Comparison of ENCODE assay signal across 9 mouse cellular contexts in the genomic region with DNA sequence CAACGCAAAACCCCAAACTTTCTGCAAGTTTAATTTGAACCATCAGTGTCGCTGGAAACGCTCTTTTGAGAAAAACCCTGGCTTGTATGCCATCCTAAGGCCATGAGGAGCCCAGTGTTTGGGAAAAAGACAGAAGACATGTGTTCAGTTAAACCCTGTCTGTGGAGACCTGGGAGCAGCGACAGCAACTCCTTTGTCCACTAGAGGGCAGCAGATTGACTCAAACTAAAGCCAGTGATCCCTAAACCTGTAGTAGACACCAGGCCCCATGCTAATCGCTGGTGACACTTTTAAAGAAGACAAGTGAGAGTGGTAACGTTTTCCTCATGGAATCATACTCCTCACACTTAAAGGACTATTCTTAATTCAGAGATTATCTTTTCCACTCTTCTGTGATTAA.
DNase-seq lines count a peak whose midpoint lies in the region; ATAC-seq and TF ChIP-seq lines count a peak whose summit lies in the region.
"Had no signal": no experiment of that assay in that cellular context is flagged by ENCODE, and none has a peak within 500 bp of the region (broad histone marks: within the 10 kb centered on the region; RNA-seq: fewer than 3 reads in every experiment).

No protein-coding gene starts in this region.

- TF ChIP-seq CTCF in heart, adult 2 months (IDR thresholded peaks at IDR 0.05), result peak; percentile 98

- no peak for TF ChIP-seq POLR2A in heart, adult 2 months (IDR thresholded peaks at IDR 0.05; ENCODE audit: insufficient read depth, low read depth, low read length)

- no peak for TF ChIP-seq EP300 in heart, adult 2 months (IDR thresholded peaks at IDR 0.05; ENCODE audit: insufficient read depth, low read depth, low read length)

- no peaks in the 10 kb centered on the region for H3K36me3 ChIP-seq in heart, adult 2 months (ENCODE audit: control insufficient read depth, insufficient read depth, low read length)
- H3K36me3 ChIP-seq in heart, embryonic 12.5 days, result no peaks in the 10 kb centered on the region
- H3K36me3 ChIP-seq in forebrain, embryonic 10.5 days (replicated peaks), result no peaks in the 10 kb centered on the region
- H3K36me3 ChIP-seq in hindbrain, embryonic 11.5 days (ENCODE audit: control insufficient read depth, insufficient read depth, low read length), result no peaks in the 10 kb centered on the region
- H3K36me3 ChIP-seq: limb, embryonic 12.5 days had no signal

- 26% methylated on average over 6 of the region's 6 CpGs for WGBS in heart, adult 2 months
- 26% methylated on average over 6 of the region's 6 CpGs for WGBS in heart, embryonic 12.5 days
- WGBS in forebrain, embryonic 10.5 days, result 39% methylated on average over 6 of the region's 6 CpGs
- 35% methylated on average over 6 of the region's 6 CpGs for WGBS in hindbrain, embryonic 11.5 days

- no peaks in the 10 kb centered on the region for H3K9me3 ChIP-seq in heart, embryonic 12.5 days (replicated peaks)
- no peaks in the 10 kb centered on the region for H3K9me3 ChIP-seq in forebrain, embryonic 10.5 days
- H3K9me3 ChIP-seq in hindbrain, embryonic 11.5 days (ENCODE audit: control insufficient read depth, low read length), result no peaks in the 10 kb centered on the region
- H3K9me3 ChIP-seq: limb, embryonic 12.5 days had no signal

- no peak overlapping the region for H3K4me3 ChIP-seq in heart, adult 2 months
- H3K4me3 ChIP-seq in heart, embryonic 12.5 days, result no peak overlapping the region
- no peak overlapping the region for H3K4me3 ChIP-seq in forebrain, embryonic 10.5 days
- no peak overlapping the region for H3K4me3 ChIP-seq in hindbrain, embryonic 11.5 days (ENCODE audit: low read depth, low read length)
- H3K4me3 ChIP-seq: limb, embryonic 12.5 days had no signal

- peak; percentile 31 to 53 for DNase-seq in heart, adult 2 months
- DNase-seq in c-Kit-positive CD71-negative TER-119-negative erythroid progenitor cells, embryonic 14.5 days (ENCODE audit: low read depth), result peak; percentile 53
- DNase-seq in forebrain, embryonic 10.5 days (ENCODE audit: extremely low spot score, low spot score), result peak; percentile 53
- peak; percentile 83 for DNase-seq in hindbrain, embryonic 11.5 days (ENCODE audit: low spot score)
- DNase-seq in layer of hippocampus, adult 9-10 months (ENCODE audit: low spot score), result peak; percentile 59
- peak; percentile 53 for DNase-seq in right cerebral cortex, adult 18-20 months

- intact Hi-C loops in heart, adult 2 months (cut with DNase I), result loop anchor here (5.0 kb wide), 2 partner anchors 147 to 207 kb away; no protein-coding TSS in a partner anchor

- H3K27me3 ChIP-seq in heart, adult 2 months (ENCODE audit: control insufficient read depth, insufficient read depth, low read length), result no peaks in the 10 kb centered on the region
- no peaks in the 10 kb centered on the region for H3K27me3 ChIP-seq in heart, embryonic 12.5 days (replicated peaks)
- H3K27me3 ChIP-seq in forebrain, embryonic 10.5 days (ENCODE audit: poor library complexity, severe bottlenecking), result no peaks in the 10 kb centered on the region
- H3K27me3 ChIP-seq in hindbrain, embryonic 11.5 days (ENCODE audit: control insufficient read depth, insufficient read depth, low read length), result no peaks in the 10 kb centered on the region
- H3K27me3 ChIP-seq: limb, embryonic 12.5 days had no signal

- H3K9ac ChIP-seq in heart, adult 2 months (ENCODE audit: low read depth, low read length), result no peak overlapping the region
- no peak overlapping the region for H3K9ac ChIP-seq in heart, embryonic 12.5 days
- no peak overlapping the region for H3K9ac ChIP-seq in hindbrain, embryonic 11.5 days (ENCODE audit: low read depth, low read length)
- H3K9ac ChIP-seq: limb, embryonic 12.5 days had no signal

- H3K27ac ChIP-seq in heart, adult 2 months, result no peak overlapping the region
- H3K27ac ChIP-seq in heart, embryonic 12.5 days (ENCODE audit: poor library complexity, severe bottlenecking), result no peak overlapping the region
- no peak overlapping the region for H3K27ac ChIP-seq in forebrain, embryonic 10.5 days
- H3K27ac ChIP-seq in hindbrain, embryonic 11.5 days (ENCODE audit: low read depth, low read length), result no peak overlapping the region
- H3K27ac ChIP-seq: limb, embryonic 12.5 days had no signal

- H3K79me2 ChIP-seq in heart, adult 2 months (replicated peaks; ENCODE audit: control insufficient read depth, insufficient read depth, low read length), result no peaks in the 10 kb centered on the region

- H3K4me2 ChIP-seq in heart, embryonic 12.5 days, result no peak overlapping the region
- no peak overlapping the region for H3K4me2 ChIP-seq in hindbrain, embryonic 11.5 days (replicated peaks; ENCODE audit: low read depth, low read length)
- H3K4me2 ChIP-seq: limb, embryonic 12.5 days had no signal

- no peaks in the 10 kb centered on the region for H3K4me1 ChIP-seq in heart, adult 2 months (ENCODE audit: control insufficient read depth, insufficient read depth, low read length)
- no peaks in the 10 kb centered on the region for H3K4me1 ChIP-seq in heart, embryonic 12.5 days (replicated peaks)
- H3K4me1 ChIP-seq in forebrain, embryonic 10.5 days, result no peaks in the 10 kb centered on the region
- H3K4me1 ChIP-seq in hindbrain, embryonic 11.5 days (replicated peaks; ENCODE audit: control insufficient read depth, insufficient read depth, low read length), result no peaks in the 10 kb centered on the region
- H3K4me1 ChIP-seq: limb, embryonic 12.5 days had no signal

- ATAC-seq in heart, embryonic 12.5 days (ENCODE audit: insufficient number of reproducible peaks, low FRiP score), result no peak
- ATAC-seq in hindbrain, embryonic 11.5 days (ENCODE audit: low FRiP score), result peak; percentile 65; the same call in 1 of the 2 replicates
- ATAC-seq in megakaryocyte progenitor cell, adult 5-6 weeks (replicated peaks; ENCODE audit: poor library complexity), result peak; percentile 97
